ENCODE assay signal across 22 mouse cellular contexts in the genomic region with DNA sequence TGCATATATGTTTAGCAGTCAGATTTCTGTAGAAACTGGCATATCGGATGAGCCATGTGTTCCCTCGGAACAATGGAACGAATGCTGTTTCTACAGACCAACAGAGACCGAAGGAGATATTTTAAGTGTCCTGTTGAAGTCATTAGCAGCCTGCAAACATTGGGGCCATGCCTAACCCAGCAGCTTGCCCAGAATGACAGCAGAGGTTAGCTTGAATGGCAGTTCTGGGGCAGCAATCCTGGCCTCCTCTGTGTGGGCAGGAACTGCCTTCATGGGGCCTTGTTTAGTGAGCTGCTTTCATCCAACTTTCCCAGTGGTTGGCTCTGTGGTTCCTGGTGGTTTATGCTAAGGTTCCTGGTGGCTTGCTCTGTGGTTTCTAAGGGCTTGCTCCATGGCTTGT. TPM values are rescaled to one million over a fixed set of nuclear protein-coding genes. Genes with fewer than 3 reads are reported as not detected.
DNase-seq lines count a peak whose midpoint lies in the region; TF ChIP-seq lines count a peak whose summit lies in the region.
"Had no signal": no experiment of that assay in that cellular context is flagged by ENCODE, and none has a peak within 500 bp of the region (broad histone marks: within the 10 kb centered on the region; RNA-seq: fewer than 3 reads in every experiment).

No protein-coding gene starts in this region.

- intact Hi-C loops in gastrocnemius, adult 2 months (cut with DNase I): no loop called here
- intact Hi-C loops in heart, postnatal 36 days (cut with DNase I): loop anchor here (5.0 kb wide), 1 partner anchor 293 kb away; no protein-coding TSS in a partner anchor

- TF ChIP-seq CTCF in gastrocnemius, adult 2 months (IDR thresholded peaks at IDR 0.05): no peak

- DNase-seq in gastrocnemius, adult 2 months: peak; percentile 57
- DNase-seq in gastrocnemius, adult 18-20 months (ENCODE audit: low spot score): no peak
- DNase-seq in heart, adult 18-20 months: peak; percentile 33 to 48
- no peak for DNase-seq in heart, adult 8-10 months (ENCODE audit: low spot score)
- DNase-seq in heart, adult 9 months (ENCODE audit: low spot score in 2 of 2): peak; percentile 24 to 29
- DNase-seq in heart, postnatal 36 days: no peak
- DNase-seq in adipocyte (ENCODE audit: low spot score): peak; percentile 62
- no peak for DNase-seq in kidney, adult 11 months
- DNase-seq: adrenal gland, adult 2 months; adrenal gland, adult 8-10 months; adrenal gland, postnatal 10 days; adrenal gland, postnatal 14 days; adrenal gland, postnatal 25 days; adrenal gland, postnatal 36 days; B cell, adult 2 months; cerebellum, adult 11 months; cerebellum, adult 11-12 months; cerebellum, adult 18-20 months had no signal

- peak overlapping the region; percentile 20 for H3K27ac ChIP-seq in gastrocnemius, adult 2 months

- H3K4me3 ChIP-seq in gastrocnemius, adult 2 months: no peak overlapping the region

RNA-seq across cellular contexts. Expression of a gene that starts 24.4 kb away (rescaled TPM):
- 1 to 10 TPM; 2.6 to 3.1 TPM for total RNA-seq in gastrocnemius, adult 2 months (2021)
- total RNA-seq in gastrocnemius, adult 18-20 months (2021): 1 to 10 TPM; 1.3 to 2.8 TPM
- total RNA-seq in heart, adult 18-20 months (2021): 1 to 10 TPM; 5.4 to 6.7 TPM
- 1 to 10 TPM; 3.7 to 7.5 (median 5.7) TPM for total RNA-seq in heart, adult 8-10 months (2022)
- total RNA-seq in heart, postnatal 36 days (2021): 1 to 10 TPM; 6.3 to 6.7 TPM
- total RNA-seq: CH12.LX, G1E, MEL had no signal

RNA-seq across cellular contexts. Expression of a gene that starts 34.9 kb away (rescaled TPM):
- 10 to 100 TPM; 63.4 to 87.3 TPM for total RNA-seq in gastrocnemius, adult 2 months (2021)
- 10 to 100 TPM; 68.0 to 69.5 TPM for total RNA-seq in gastrocnemius, adult 18-20 months (2021)
- total RNA-seq in heart, adult 18-20 months (2021): 100 to 1,000 TPM; 115 to 123 TPM
- total RNA-seq in heart, adult 8-10 months (2022): 100 to 1,000 TPM; 113 to 140 (median 124) TPM
- total RNA-seq in heart, postnatal 36 days (2021): 100 to 1,000 TPM; 117 to 135 TPM
- total RNA-seq: CH12.LX, G1E, MEL had no signal

RNA-seq across cellular contexts. Expression of a gene that starts 54.5 kb away (rescaled TPM):
- total RNA-seq in gastrocnemius, adult 2 months (2021): not detected
- total RNA-seq in gastrocnemius, adult 18-20 months (2021): not detected
- not detected for total RNA-seq in heart, adult 18-20 months (2021)
- total RNA-seq in heart, adult 8-10 months (2022): not detected
- total RNA-seq in heart, postnatal 36 days (2021): not detected
- total RNA-seq: adrenal gland, adult 18-20 months; adrenal gland, adult 2 months; adrenal gland, postnatal 14 days; adrenal gland, postnatal 25 days; adrenal gland, postnatal 36 days; CH12.LX had no signal

Comparison
In these comparisons a context has a peak if more than half of its experiments do, and no peak if none do; other contexts are left out.
1. DNase-seq: peak in gastrocnemius, adult 2 months (single experiment), heart, adult 18-20 months (2 of 2), heart, adult 9 months (2 of 2) and adipocyte (single experiment); none in gastrocnemius, adult 18-20 months (single experiment), heart, adult 8-10 months (single experiment), heart, postnatal 36 days (0 of 2) and kidney, adult 11 months (single experiment).